Mouse (Mus musculus) intestine, embryonic 14.5 days (tissue): ENCODE measurements at regions not wholly inside any gene's neighbourhood (a gene's known extent, or its start where the extent isn't known, plus 50 kb on each side); places are given as distances from the start of the nearest gene placed in this dataset.

Experiments
- ATAC-seq: fragments of 200-750 bp; cut with Nextera tagmentation; replicated peaks from 2 replicates; pipeline ENCODE4 v1.8.0; 2017; ENCODE audit warnings: low read depth, moderate number of reproducible peaks, moderate TSS enrichment, moderate library complexity; ENCODE audit not compliant: low FRiP score, low TSS enrichment
- DNase-seq: peaks from one replicate; pipeline ENCODE4 v3.0.0-alpha.2; 2018; ENCODE audit warnings: low spot score
- H3K27ac ChIP-seq: fragments of 300-500 bp; sonication (generic); 2 replicates; pipeline ENCODE4 v1.5.1; 2014; ENCODE audit warnings: low read depth, mild to moderate bottlenecking, control low read depth
- H3K27me3 ChIP-seq: fragments of 300-500 bp; sonication (generic); replicated peaks from 2 replicates; pipeline ENCODE4 v1.6.1; 2014; ENCODE audit warnings: low read length, control low read depth; ENCODE audit not compliant: control insufficient read depth, insufficient read depth
- H3K36me3 ChIP-seq: fragments of 300-500 bp; sonication (generic); 2 replicates; pipeline ENCODE4 v1.6.1; 2014; ENCODE audit warnings: low read length, control low read depth; ENCODE audit not compliant: control insufficient read depth, insufficient read depth
- H3K4me1 ChIP-seq: fragments of 300-500 bp; sonication (generic); replicated peaks from 2 replicates; pipeline ENCODE4 v1.6.1; 2014; ENCODE audit warnings: low read length, control low read depth, mixed read lengths; ENCODE audit not compliant: control insufficient read depth, insufficient read depth
- H3K4me2 ChIP-seq: fragments of 300-500 bp; sonication (generic); 2 replicates; pipeline ENCODE4 v1.6.1; 2014; ENCODE audit warnings: low read length
- H3K4me3 ChIP-seq: fragments of 300-500 bp; sonication (generic); 2 replicates; pipeline ENCODE4 v1.5.1; 2014; ENCODE audit warnings: low read depth, low read length, control low read depth, mixed read lengths
- H3K9ac ChIP-seq: fragments of 300-500 bp; sonication (generic); 2 replicates; pipeline ENCODE4 v1.6.1; 2014; ENCODE audit warnings: mild to moderate bottlenecking, low read length
- H3K9me3 ChIP-seq: fragments of 300-500 bp; sonication (generic); 2 replicates; pipeline ENCODE4 v1.6.1; 2016; ENCODE audit warnings: low read length, control low read depth; ENCODE audit not compliant: control insufficient read depth
- WGBS: fragments of 180-500 bp; shearing (Covaris S2); extraction: QIAGEN DNeasy Blood & Tissue Kit; methylation state at CpG from one replicate; pipeline ENCODE4 v1.1.7; 2014; 5-methylcytosine and 5-hydroxymethylcytosine counted together

- no peaks in the 10 kb centered on the region for H3K27me3 ChIP-seq
Observed at GRCm38 (mm10) chr1:33214815-33215214, 454.8 kb downstream of the Prim2 start.

GRCm38 (mm10) chr1:33214394-33214793 is 455.2 kb downstream of the Prim2 start:
- no peaks in the 10 kb centered on the region for H3K27me3 ChIP-seq
- no peak for ATAC-seq
- H3K9ac ChIP-seq = no peak overlapping the region

More at GRCm38 (mm10) chr1:33214815-33215214, 454.8 kb downstream of the Prim2 start:
- H3K27ac ChIP-seq = no peak overlapping the region
- DNase-seq = no peak
- no peaks in the 10 kb centered on the region for H3K36me3 ChIP-seq
- no peak overlapping the region for H3K4me3 ChIP-seq
- no peak overlapping the region for H3K9ac ChIP-seq
- H3K4me2 ChIP-seq = no peak overlapping the region
- no peaks in the 10 kb centered on the region for H3K4me1 ChIP-seq
- ATAC-seq = no peak
- 79% methylated on average over 5 of the region's 5 CpGs for WGBS
- H3K9me3 ChIP-seq = no peaks in the 10 kb centered on the region

GRCm38 (mm10) chr1:33201571-33202189 is 467.9 kb downstream of the Prim2 start:
- H3K4me2 ChIP-seq = no peak overlapping the region
- no peak for DNase-seq
- no peaks in the 10 kb centered on the region for H3K9me3 ChIP-seq
- no peaks in the 10 kb centered on the region for H3K27me3 ChIP-seq
- H3K27ac ChIP-seq = no peak overlapping the region
- no peak for ATAC-seq
- H3K4me3 ChIP-seq = no peak overlapping the region
- no peaks in the 10 kb centered on the region for H3K4me1 ChIP-seq
- no peak overlapping the region for H3K9ac ChIP-seq
- WGBS = 33% methylated on average over 6 of the region's 6 CpGs
- H3K36me3 ChIP-seq = no peaks in the 10 kb centered on the region

More at GRCm38 (mm10) chr1:33214394-33214793, 455.2 kb downstream of the Prim2 start:
- DNase-seq = no peak
- Histone ChIP-seq H3K36me3 (no peaks in the 10 kb centered on the region), H3K4me2 (no peak overlapping the region), H3K9me3 (no peaks in the 10 kb centered on the region), H3K4me1 (no peaks in the 10 kb centered on the region), H3K4me3 (no peak overlapping the region), H3K27ac (no peak overlapping the region)
- whole genome bisulfite sequencing = 84% methylated on average over 1 of the region's 1 CpGs

- Histone ChIP-seq H3K36me3 (no peaks in the 10 kb centered on the region), H3K9ac (no peak overlapping the region), H3K4me1 (no peaks in the 10 kb centered on the region), H3K27ac (no peak overlapping the region), H3K4me3 (no peak overlapping the region), H3K27me3 (no peaks in the 10 kb centered on the region), H3K9me3 (no peaks in the 10 kb centered on the region), H3K4me2 (no peak overlapping the region)
- ATAC-seq (no peak), DNase-seq (no peak)
- 75% methylated on average over 2 of the region's 2 CpGs for WGBS
Observed at GRCm38 (mm10) chr1:33195114-33195513, 474.5 kb downstream of the Prim2 start.

GRCm38 (mm10) chr1:33174646-33175435 is 494.8 kb downstream of the Prim2 start:
- no peaks in the 10 kb centered on the region for H3K27me3 ChIP-seq
- no peak overlapping the region for H3K9ac ChIP-seq
- no peaks in the 10 kb centered on the region for H3K36me3 ChIP-seq
- no peak overlapping the region for H3K4me2 ChIP-seq
- no peak overlapping the region for H3K4me3 ChIP-seq
- H3K4me1 ChIP-seq = no peaks in the 10 kb centered on the region
- 65% methylated on average over 10 of the region's 10 CpGs for WGBS
- no peak for ATAC-seq
- no peaks in the 10 kb centered on the region for H3K9me3 ChIP-seq
- no peak for DNase-seq
- H3K27ac ChIP-seq = no peak overlapping the region

- DNase-seq (no peak), ATAC-seq (no peak)
- WGBS = 51% methylated on average over 7 of the region's 7 CpGs
- H3K9ac ChIP-seq = no peak overlapping the region
- no peaks in the 10 kb centered on the region for H3K36me3 ChIP-seq
- no peak overlapping the region for H3K4me2 ChIP-seq
- no peaks in the 10 kb centered on the region for H3K4me1 ChIP-seq
- no peaks in the 10 kb centered on the region for H3K9me3 ChIP-seq
- no peak overlapping the region for H3K4me3 ChIP-seq
- H3K27me3 ChIP-seq = no peaks in the 10 kb centered on the region
- H3K27ac ChIP-seq = no peak overlapping the region
Observed at GRCm38 (mm10) chr1:33136991-33137390, 532.6 kb downstream of the Prim2 start.

- no peak overlapping the region for H3K9ac ChIP-seq
- ATAC-seq (no peak), DNase-seq (no peak)
- H3K4me1 ChIP-seq = no peaks in the 10 kb centered on the region
- no peak overlapping the region for H3K27ac ChIP-seq
- H3K4me2 ChIP-seq = no peak overlapping the region
- no peak overlapping the region for H3K4me3 ChIP-seq
- H3K36me3 ChIP-seq = no peaks in the 10 kb centered on the region
- H3K27me3 ChIP-seq = no peaks in the 10 kb centered on the region
- 100% methylated on average over 1 of the region's 1 CpGs for WGBS
- no peaks in the 10 kb centered on the region for H3K9me3 ChIP-seq
Observed at GRCm38 (mm10) chr1:33130351-33130750, 539.2 kb downstream of the Prim2 start.

GRCm38 (mm10) chr1:33125062-33125461 is 544.5 kb downstream of the Prim2 start:
- Histone ChIP-seq H3K4me3 (no peak overlapping the region), H3K36me3 (no peaks in the 10 kb centered on the region), H3K4me2 (no peak overlapping the region), H3K9me3 (no peaks in the 10 kb centered on the region), H3K27ac (no peak overlapping the region), H3K27me3 (no peaks in the 10 kb centered on the region), H3K4me1 (no peaks in the 10 kb centered on the region), H3K9ac (no peak overlapping the region)
- 88% methylated on average over 7 of the region's 7 CpGs for WGBS
- ATAC-seq (no peak), DNase-seq (no peak)

- Histone ChIP-seq H3K27ac (no peak overlapping the region), H3K27me3 (no peaks in the 10 kb centered on the region), H3K9me3 (peaks cover 4% of the 10 kb centered on the region; the same call in 1 of the 2 replicates), H3K4me1 (no peaks in the 10 kb centered on the region), H3K36me3 (no peaks in the 10 kb centered on the region), H3K4me3 (no peak overlapping the region), H3K4me2 (no peak overlapping the region), H3K9ac (no peak overlapping the region)
- 82% methylated on average over 5 of the region's 5 CpGs for WGBS
- ATAC-seq (no peak), DNase-seq (no peak)
Observed at GRCm38 (mm10) chr1:33106286-33106685, 559.2 kb upstream of the Gm5415 start.
